Mouse (Mus musculus): Measurements from ENCODE around the gene Gm3182.
A peak's percentile ranks its signal among the peaks of the same experiment; 100 is the strongest.
"Not testable (repeated sequence)": the region's sequence is repeated elsewhere in the genome, so short reads cannot be mapped to it uniquely, and the experiment has no call there.

Gene Gm3182

GRCm38 (mm10) chr14:4481445-4481844 is at the start of gene Gm3182:
Gm3182 (plus strand) TSS chr14:4481745.
- not testable (repeated sequence) for DNase-seq (ENCODE audit: low read depth, low spot score)

- DNase-seq (ENCODE audit: low read depth, low spot score): peak; percentile 0
Observed at GRCm38 (mm10) chr14:4499425-4499824, 17.9 kb downstream of the Gm3182 start.

Measured in CD4-positive, CD25-positive, alpha-beta regulatory T cell, adult 2 months (primary cell).